Mouse (Mus musculus) ES-Bruce4 (cell line): ENCODE data around the gene Selp.

Experiments
- CTCF ChIP-seq: IDR thresholded peaks from one replicate; pipeline ENCODE4 v1.8.1; 2011; ENCODE audit warnings: low read depth, low read length
- EP300 ChIP-seq: IDR thresholded peaks from 2 replicates; pipeline ENCODE4 v1.6.1; 2011; ENCODE audit warnings: low read depth, low read length; ENCODE audit not compliant: insufficient read depth

- no peak for TF ChIP-seq EP300
- TF ChIP-seq CTCF: no peak
Measured at GRCm38 (mm10) chr1:164151387-164152088, 36.5 kb downstream of the Selp start, which contains the start of gene F5.
